Mouse (Mus musculus) retina, adult 2 months (tissue): ENCODE results near the gene Atcay.
"Not testable (repeated sequence)": the region's sequence is repeated elsewhere in the genome, so short reads cannot be mapped to it uniquely, and the experiment has no call there.

Experiments used
- DNase-seq: peaks from one replicate; pipeline ENCODE4 v3.0.0-alpha.2; 2012; ENCODE audit warnings: low read depth, low spot score

The Atcay gene

DNA sequence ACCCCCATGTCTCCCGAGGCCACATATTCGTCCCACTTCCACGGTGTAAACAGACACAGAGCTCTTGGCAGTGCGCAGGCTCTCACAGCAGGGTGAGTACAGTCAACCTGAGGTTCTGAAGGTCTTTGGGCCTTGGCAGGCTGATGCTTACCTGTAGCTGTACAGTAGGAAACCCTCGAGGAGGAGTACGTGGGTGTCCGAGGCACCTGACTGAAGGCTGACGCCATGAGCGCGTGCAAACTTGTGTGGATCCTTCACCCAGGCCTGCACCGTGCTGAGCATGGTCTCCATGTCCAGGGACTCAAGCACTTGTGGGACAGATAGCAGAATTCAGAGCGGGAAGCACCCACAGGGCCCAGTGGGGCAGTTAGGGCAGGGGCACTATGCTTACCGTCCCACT lies 30.5 kb downstream of the Atcay start:
- no peak for DNase-seq

- no peak for DNase-seq
Measured at GRCm38 (mm10) chr10:81198990-81199389, 31.6 kb downstream of the Atcay start.

GRCm38 (mm10) chr10:81198230-81198629 lies 32.4 kb downstream of the Atcay start:
- DNase-seq, result peak; percentile 50

- no peak for DNase-seq
Measured at GRCm38 (mm10) chr10:81197305-81197704, 33.3 kb downstream of the Atcay start.

GRCm38 (mm10) chr10:81196470-81197065 lies 34.1 kb downstream of the Atcay start:
- no peak for DNase-seq

- no peak for DNase-seq
Measured at GRCm38 (mm10) chr10:81195300-81195699, 35.3 kb downstream of the Atcay start.

DNA sequence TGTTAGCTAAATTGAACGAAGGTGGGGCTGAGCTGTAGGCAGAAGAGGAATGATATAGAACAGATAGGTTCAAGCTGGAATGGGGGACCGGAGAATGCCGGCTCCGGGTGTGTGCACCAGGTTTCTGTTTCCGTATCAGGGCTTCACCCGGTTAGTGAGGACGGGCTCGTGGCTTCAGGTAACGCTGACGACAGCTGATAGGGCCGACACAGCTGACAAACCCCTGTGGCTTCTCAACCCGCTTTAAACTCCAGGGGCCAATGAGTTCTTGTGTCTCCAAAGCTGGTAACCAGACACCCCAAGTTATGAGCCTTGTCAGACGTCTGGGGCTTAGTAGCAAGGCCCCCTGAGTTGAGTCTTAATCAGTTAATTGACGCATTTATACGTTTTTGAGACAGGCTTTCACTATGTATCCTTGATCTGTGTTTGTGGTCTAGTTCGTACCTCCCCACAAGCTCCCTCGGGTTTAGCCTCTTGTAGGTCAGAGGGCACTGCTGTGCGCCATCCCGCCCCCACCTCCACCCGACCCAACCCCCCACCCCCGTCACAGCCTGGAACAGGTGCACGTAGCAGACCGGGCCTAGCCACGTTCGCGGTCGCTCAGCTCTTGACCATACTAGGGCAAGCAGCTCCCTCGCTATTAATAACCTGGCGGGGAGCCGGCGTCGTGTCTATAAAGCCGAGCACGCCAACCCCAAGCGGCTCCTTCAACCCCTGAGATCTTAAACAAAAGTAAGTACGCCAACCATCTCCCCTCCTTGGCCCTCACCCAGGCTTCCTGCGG lies 36.5 kb downstream of the Atcay start:
- no peak for DNase-seq

DNA sequence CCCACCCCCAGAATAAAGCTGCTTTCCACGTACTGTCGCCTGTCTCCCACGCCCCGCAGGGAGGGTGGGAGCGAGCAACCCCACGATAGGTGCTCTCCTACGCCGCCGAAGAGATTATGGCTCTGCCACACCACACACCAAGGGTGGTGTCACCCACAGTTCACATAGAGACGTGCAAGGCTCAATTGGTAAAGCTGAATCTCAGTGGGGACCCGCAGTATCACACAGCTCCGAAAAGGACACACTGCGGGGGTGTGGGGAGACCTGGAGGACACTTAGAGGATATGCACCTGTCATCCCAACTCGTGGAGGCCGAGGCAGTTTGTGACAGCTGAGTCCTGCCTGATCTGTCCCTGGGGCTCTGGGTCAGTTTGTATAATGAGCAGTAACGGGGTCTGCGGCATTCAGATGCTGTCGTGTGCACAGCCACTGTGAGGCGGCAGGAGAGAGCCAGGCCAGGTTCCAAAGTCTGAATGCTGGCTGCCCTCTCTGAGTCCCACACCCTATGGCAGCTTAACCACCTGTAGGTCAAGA lies 37.6 kb downstream of the Atcay start:
- no peak for DNase-seq

- DNase-seq, result peak; percentile 79
Measured at GRCm38 (mm10) chr10:81192270-81192967, 38.2 kb downstream of the Atcay start.

DNA sequence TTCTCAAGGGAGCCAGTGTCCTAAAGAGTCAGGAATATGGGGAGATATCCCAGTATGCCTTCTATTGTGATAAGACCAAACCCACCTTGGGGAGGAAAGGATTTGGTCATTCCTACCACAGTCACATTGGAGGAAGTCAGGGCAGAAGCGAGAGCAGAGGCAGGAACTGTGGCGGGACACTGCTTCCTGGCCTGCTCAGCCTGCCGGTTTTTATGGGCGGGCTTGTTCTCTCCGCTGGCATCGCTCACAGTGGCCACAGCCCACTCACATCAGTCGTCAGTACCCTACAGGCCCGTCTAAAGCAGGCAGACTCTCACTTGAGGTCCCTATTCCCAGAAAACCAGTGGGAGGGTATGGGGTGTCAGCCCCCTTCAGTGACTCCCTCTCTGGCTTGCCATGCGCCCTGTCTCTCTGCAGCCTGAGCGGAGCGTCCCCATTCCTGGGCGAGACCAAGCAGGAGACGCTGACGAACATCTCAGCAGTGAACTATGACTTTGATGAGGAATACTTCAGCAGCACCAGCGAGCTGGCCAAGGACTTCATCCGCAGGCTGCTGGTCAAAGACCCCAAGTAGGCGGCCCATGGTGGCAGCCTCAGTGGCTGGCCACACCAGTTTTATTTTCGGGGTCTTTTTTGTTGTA lies 39.2 kb downstream of the Atcay start:
- no peak for DNase-seq

GRCm38 (mm10) chr10:81190912-81191321 lies 39.7 kb downstream of the Atcay start:
- DNase-seq, result no peak

DNA sequence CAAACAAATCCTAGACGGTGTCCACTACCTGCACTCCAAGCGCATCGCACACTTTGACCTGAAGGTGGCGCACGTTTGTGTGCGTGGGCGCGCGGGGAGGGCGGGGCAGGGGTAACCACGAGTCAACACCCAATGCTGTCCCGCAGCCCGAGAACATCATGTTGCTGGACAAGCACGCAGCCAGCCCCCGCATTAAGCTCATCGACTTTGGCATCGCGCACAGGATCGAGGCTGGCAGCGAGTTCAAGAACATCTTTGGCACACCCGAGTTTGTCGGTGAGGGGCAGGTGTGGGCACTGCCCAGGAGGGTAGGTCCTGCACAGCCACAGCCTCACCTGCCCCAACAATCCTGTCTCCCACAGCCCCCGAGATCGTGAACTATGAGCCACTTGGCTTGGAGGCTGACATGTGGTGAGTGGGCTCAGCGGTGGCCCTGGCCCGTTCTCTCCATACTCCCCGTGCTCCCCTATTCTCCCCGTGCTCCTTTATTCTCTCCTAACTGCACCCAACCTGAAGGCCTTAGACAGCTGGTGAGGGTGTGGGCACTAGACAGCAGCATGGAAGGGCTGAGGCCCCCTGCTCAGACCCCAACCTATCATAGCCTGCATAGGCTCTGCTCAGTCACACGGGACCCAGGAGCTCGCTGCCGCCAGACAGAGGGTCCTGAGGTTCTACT lies 40.3 kb downstream of the Atcay start:
- DNase-seq, result no peak

DNA sequence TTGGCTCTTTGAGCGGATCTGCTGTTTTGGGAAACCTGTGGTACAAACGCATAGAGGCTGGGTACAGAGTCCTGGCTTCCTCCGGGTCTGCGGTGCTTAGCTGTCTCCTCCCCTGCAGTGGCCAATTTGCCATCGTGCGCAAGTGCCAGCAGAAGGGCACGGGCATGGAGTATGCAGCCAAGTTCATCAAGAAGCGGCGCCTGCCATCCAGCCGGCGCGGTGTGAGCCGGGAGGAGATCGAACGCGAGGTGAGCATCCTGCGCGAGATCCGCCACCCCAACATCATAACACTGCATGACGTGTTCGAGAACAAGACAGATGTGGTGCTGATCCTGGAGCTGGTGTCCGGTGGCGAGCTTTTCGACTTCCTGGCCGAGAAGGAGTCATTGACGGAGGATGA lies 40.8 kb downstream of the Atcay start:
- no peak for DNase-seq

- no peak for DNase-seq
Measured at GRCm38 (mm10) chr10:81187161-81187560, 43.5 kb downstream of the Atcay start.

- no peak for DNase-seq
Measured at GRCm38 (mm10) chr10:81184765-81185164, 45.9 kb downstream of the Atcay start.

DNA sequence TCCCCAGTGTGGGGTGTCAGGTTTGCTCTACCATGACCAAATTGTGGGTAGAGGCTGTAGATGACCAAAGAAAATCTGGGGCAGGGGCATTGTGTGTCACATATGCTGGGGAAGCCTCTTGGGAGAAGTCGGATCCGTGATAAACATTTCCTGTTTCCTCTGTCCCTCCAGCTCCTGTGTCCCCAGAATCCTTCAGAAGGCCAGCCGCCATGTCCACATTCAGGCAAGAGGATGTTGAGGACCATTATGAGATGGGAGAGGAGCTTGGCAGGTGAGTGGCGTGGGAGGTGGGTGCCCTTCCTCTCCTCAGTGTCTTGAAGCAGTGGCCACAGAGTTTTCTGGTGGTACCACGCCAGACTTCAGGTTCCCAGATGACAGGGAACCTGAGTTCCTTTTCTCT lies 46.8 kb downstream of the Atcay start, which contains the start of gene 4930442H23Rik:
TSS of gene 4930442H23Rik (minus strand) at position 45 of the 400 bp plus-strand sequence.
- DNase-seq, result no peak

DNA sequence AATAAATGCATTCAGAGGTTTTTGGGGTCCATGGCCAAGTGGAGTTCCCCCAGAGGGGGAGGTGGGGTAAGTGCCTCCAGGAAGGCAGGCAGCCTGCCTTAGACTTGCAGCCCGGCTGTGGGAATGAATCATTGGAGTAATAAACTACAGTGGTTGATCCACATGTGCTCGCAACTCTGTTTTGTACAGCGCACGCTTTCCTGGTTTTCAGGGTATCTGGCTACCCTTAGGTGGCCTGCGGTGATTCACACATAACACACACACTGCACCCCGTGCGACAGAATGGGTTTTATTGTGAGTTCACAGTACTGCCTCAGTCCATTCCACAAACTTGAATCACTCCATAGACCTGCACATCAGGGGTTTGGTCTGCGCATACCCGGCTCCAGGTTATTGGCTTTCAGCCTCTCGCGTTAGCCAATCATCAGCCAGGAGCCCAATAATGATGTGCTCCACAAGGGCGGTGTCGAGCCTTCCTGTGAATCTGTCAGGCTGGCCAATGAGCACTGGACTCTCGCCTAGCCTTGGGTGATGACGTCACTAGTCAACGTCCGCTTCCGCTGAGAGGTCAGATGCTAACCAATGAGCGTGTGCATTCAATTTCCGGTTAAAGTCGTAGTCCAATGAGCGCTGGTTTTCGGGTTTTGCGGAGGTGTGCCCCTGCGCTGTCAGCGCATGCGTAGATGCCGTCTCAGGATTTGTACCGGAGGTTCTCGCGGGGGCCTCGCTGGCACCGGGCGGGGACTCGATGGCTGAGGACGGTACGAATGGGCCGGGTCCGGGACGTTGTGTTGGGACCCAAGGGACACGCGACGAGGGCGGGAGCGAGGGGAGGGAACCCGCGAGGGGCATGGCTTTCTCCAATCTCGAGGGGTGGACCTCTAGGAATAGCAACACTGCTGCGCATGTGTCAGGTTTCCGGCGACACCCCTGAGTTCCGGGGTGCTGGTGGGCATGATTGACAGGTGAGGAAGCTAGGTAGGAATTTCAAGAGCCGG lies 48.0 kb downstream of the Atcay start, which contains the start of gene Dapk3:
TSS of gene Dapk3 (plus strand) at position 670 of the 998 bp plus-strand sequence.
- peak; percentile 99 for DNase-seq

DNA sequence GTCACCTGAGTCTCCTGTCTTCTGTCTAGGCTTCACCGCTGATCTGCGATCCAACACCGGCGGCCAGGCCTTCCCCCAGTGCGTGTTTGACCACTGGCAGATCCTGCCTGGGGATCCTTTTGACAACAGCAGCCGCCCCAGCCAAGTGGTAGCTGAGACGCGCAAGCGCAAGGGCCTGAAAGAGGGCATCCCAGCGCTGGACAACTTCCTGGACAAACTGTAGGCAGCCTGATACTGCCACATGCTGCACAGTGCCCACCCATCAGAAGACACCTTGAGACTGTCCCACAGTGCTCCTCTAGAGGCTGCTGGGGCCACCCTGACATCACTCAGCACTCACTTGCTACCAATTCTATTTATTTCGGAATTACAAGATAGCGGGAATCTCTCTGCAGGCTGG lies 48.8 kb downstream of the Atcay start:
- DNase-seq, result not testable (repeated sequence)

DNA sequence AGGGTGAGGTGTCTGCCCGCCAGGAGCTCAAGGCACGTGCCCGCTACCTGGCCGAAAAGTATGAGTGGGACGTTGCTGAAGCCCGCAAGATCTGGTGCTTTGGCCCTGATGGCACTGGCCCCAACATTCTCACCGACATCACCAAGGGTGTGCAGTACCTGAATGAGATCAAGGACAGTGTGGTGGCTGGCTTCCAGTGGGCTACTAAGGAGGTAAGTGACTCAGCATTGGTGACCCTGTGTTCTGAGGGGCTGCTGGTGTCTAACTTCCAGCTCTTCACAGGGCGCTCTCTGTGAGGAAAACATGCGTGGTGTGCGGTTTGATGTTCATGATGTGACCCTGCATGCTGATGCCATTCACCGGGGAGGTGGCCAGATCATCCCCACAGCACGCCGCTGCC lies 49.7 kb downstream of the Atcay start:
- no peak for DNase-seq
